Mouse (Mus musculus): ENCODE results near the gene Myo5c.

The Myo5c gene

GRCm38 (mm10) chr9:75231841-75232746 is at the start of gene Myo5c:
TSS of gene Myo5c (plus strand) at chr9:75232020.
- DNase-seq = peak; percentile 9

GRCm38 (mm10) chr9:75187646-75188260 is 44.1 kb upstream of the Myo5c start:
- DNase-seq = no peak

DNA sequence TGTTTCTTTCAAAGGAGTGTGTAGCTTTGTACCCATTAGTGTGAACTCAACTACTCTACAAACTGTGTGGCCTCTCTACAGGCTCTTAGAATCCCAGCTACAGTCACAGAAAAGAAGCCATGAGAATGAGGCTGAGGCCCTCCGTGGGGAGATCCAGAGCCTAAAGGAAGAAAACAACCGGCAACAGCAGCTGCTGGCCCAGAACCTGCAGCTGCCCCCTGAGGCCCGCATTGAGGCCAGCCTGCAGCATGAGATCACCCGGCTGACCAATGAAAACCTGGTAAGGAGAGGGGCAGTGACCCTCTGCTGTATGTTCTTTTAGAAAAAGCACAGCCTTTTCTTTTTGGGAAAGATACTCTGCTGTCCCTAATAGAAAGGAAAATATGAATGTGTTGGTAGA is 38.0 kb upstream of the Myo5c start:
- no peak for DNase-seq

DNA sequence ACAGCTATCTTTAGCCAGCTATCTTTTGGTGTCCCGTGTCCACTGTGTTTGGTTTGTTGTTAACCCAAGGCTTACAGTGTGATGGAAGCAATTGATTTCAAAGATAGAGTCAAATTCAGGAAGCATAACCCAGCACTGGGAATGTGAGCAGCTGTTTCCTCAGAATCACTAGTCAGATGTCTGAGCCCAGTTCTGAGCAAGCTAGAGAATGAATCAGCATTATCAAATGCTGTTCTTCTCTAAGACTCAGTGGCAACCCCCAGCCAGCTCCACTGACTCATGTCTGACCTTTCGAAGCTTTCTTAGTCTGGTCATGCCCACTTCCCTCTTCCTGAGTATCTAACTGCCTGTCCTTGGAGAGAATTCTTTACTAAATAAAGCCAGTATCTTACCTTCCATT is 35.5 kb upstream of the Myo5c start:
- DNase-seq = no peak

DNA sequence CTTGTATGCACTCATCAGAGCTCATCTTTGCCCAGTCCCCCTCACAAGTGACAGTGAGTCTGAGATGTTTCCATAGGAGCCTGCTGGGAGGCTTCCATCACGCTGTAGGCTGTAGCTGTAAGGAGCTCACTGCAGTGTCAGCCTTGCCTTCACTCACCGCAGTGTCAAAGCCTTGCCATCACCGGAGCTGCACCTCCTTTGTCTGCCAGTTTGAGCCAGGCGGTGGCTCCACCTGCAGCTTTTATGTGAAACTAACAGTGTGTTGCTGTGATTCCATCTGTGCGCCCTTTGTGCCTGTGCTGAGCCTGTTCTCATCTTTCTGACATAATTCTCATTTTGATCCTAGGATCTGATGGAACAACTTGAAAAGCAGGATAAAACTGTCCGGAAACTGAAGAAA is 34.5 kb upstream of the Myo5c start:
- peak; percentile 9 for DNase-seq

- DNase-seq = no peak
Observed at GRCm38 (mm10) chr9:75201506-75201905, 30.3 kb upstream of the Myo5c start.

GRCm38 (mm10) chr9:75202036-75202435 is 29.8 kb upstream of the Myo5c start:
- DNase-seq = no peak

- DNase-seq = no peak
Observed at GRCm38 (mm10) chr9:75209246-75209645, 22.6 kb upstream of the Myo5c start.

GRCm38 (mm10) chr9:75210269-75210668 is 21.6 kb upstream of the Myo5c start:
- no peak for DNase-seq

DNA sequence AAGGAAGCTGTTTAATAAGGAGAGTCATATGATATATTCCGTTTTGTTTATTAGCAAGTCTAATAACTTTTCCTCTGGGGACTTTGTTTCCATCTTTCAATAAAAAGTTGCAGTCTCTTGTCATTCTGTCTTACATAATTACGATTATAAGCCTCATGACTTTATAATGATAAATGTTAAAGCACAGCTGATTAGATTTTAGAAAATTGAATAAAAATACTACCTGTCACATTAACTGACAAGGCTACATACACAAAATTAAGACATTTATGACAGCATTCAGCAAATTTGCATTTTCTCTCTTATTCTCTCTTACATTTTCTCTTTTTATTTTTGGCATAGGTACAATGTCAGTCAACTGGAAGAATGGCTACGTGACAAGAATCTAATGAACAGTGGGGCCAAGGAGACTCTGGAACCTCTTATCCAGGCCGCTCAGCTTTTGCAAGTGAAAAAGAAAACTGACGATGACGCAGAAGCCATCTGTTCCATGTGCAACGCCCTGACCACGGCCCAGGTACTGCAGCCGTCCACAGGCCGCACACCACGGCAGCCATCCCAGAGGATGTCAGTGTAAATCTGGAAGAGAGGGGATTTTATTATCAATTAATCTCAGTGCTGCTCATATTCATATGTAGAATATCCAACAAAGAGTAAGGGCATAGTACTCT is 16.9 kb upstream of the Myo5c start:
- DNase-seq = no peak

DNA sequence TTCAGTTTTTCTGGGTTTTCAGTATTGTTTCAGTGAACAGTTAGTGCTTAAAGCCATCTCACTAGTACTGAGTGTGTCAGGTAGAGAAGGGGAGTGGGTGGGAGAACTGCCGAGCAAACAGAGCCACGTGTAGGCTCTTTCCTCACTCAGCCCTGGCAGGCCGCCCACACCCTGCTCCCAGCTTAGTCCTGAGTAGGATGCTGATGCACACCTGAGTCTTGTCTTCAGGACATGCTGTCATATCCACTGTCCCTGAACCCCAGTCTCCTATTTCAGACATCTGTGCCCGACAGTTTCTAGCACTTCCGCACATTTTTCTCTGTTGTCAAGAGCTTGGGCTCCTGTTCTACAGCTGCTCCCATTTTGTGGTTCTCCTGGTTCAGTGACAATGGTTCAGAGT is 11.9 kb upstream of the Myo5c start:
- no peak for DNase-seq

- DNase-seq = peak; percentile 5
Observed at GRCm38 (mm10) chr9:75221420-75222287, 10.2 kb upstream of the Myo5c start.

- DNase-seq = no peak
Observed at GRCm38 (mm10) chr9:75232860-75233259, 1.0 kb downstream of the Myo5c start.

- DNase-seq = no peak
Observed at GRCm38 (mm10) chr9:75234271-75234741, 2.5 kb downstream of the Myo5c start.

- DNase-seq = no peak
Observed at GRCm38 (mm10) chr9:75234983-75235627, 3.3 kb downstream of the Myo5c start.

DNA sequence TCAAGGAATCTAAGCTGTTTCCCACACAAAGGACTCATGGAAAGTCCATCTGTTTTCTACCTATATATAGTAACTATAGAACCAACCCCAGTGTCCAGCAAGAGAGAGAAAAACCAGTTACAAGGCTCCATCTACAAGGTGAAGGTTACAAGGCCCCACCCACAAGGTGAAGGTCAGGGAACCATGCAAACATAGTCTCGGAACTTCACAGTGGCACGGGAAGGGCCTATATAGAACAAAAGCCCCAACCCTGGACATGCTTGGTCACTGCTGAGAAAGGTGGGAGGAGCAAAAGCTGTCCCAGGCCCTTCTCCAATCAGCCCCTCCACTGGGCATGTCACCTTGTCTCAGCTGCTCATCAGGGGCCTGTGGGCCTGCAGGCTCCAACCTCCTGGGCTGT is 3.9 kb downstream of the Myo5c start:
- no peak for DNase-seq

- no peak for DNase-seq
Observed at GRCm38 (mm10) chr9:75236416-75237308, 4.8 kb downstream of the Myo5c start.

GRCm38 (mm10) chr9:75238179-75238578 is 6.4 kb downstream of the Myo5c start:
- DNase-seq = no peak

GRCm38 (mm10) chr9:75243052-75243451 is 11.2 kb downstream of the Myo5c start:
- no peak for DNase-seq

DNA sequence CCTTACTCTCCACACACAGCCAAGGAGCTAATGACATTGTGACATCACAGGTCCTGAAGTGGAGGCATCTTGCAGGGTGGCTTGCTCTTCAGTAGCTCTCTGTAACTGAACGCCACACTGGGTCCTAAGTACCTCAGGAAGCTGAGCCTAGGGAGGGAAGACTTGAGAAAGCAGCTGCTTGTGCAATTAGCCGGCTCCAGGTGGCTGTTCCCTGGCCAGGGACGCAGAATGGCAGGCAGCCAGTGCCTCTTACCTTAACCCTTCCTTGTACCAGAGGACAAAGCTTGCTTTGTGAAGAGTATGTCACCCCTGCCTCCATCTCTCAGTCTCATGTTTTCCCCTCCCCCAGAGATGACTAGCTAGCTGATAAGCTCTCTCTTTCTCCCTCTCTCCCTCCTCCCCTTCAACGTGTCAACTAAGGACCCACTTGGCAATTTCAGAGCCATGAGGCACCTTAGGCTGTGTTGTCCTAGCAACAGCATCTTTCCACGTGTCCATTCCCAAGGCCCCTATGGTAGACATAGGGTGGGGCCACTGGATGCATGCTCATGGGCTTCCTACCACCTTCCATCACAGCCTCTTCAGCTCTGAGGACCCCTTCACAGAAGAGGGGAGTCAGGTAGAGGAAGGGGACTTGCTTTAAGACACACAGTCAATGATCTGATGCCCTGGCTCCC is 12.0 kb downstream of the Myo5c start:
- no peak for DNase-seq

Data from thymus, postnatal 25 days (tissue).